Mouse (Mus musculus) thymus, adult 2 months (tissue): Measurements from ENCODE around the gene Card14.

Experiments used
- CTCF ChIP-seq: fragments of 200-500 bp; IDR thresholded peaks from 2 replicates; pipeline ENCODE4 v1.5.1; 2012; ENCODE audit warnings: mild to moderate bottlenecking, control low read depth, low read length, moderate library complexity, borderline replicate concordance; ENCODE audit not compliant: control insufficient read depth, poor library complexity, insufficient read depth; ENCODE audit errors: extremely low read depth
- POLR2A ChIP-seq: fragments of 200-500 bp; IDR thresholded peaks from 2 replicates; pipeline ENCODE4 v1.6.1; 2012; ENCODE audit warnings: mild to moderate bottlenecking, low read length, control low read depth, moderate library complexity; ENCODE audit not compliant: control insufficient read depth, poor library complexity, insufficient read depth; ENCODE audit errors: extremely low read depth

DNA sequence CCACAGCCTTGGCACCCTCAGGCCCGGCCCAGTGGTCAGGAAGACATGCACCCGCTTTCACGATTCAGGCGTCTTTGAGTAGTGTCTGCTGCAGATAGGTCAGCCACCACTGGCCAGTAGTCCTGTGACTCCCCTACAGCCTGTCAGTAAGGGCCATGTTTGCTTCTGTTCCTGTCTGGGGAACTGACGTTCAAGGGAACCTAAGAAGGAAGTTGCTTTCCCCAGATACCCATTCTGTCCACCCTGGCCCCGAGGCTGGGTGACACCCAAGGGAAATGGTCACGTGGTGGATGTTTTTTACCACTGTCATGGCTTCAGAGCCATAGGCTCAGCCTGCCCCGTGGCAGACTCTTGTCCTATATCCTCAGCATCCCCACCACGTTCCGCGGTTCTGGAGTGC, 69.8 kb downstream of the Card14 start:
- no peak for TF ChIP-seq CTCF
- no peak for TF ChIP-seq POLR2A
